Mouse (Mus musculus): ENCODE results near the gene Spg7.

GRCm38 (mm10) chr8:123108953-123109352 lies 46.2 kb downstream of the Spg7 start:
- TF ChIP-seq POLR2A (IDR thresholded peaks at IDR 0.05; ENCODE audit: borderline replicate concordance, insufficient read depth, low read length): no peak
- TF ChIP-seq CTCF (IDR thresholded peaks at IDR 0.05; ENCODE audit: borderline replicate concordance, insufficient read depth, low read depth, low read length): no peak

Measured in cerebellum, adult 2 months (tissue).